Mouse (Mus musculus) thymus, postnatal 10 days (tissue): Measurements from ENCODE around the gene Rtn3.

Experiments used
- DNase-seq, 2 experiments: peaks; one replicate each; pipeline ENCODE4 v3.0.0; 2021; ENCODE audit warnings: low spot score in 2 of 2

The Rtn3 gene

DNA sequence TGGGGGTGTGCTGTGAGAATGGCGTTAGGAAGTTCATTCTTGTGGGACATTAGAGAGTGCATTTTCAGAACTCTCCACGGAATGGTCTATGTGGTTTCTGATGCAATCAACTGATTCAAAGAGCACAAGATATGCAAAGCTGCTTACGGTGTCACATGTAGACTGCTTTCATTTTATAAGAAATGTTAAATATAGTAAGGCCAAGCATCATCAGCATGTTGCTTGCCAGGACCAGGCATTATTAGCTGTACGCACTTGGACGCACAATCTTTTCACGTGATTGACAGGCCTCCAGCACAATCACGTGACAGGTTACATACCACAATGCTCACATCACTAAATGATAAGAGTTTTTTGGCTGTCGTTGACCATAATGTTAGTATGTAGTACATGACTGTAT lies 4.6 kb upstream of the Rtn3 start:
- DNase-seq = no peak

- no peak for DNase-seq
These were observed 995 bp upstream of the Rtn3 start for GRCm38 (mm10) chr19:7484076-7484475.

DNA sequence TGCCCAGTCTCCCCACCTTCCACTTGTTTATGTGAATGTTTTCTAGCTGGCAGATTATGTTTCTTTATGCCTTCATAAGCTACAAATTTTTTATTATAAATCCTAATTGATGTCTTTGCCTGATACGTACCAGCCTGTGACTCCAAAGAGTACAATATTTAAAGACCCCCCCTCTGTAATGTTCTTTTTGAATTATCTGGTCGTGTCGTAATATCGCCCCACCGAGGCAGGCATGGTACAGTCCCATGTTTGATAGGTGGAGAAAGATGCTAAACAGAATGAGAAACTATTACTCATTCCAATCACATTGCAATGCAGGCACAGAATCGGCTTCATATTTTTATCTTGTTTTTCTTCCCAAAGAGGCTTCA lies 416 bp upstream of the Rtn3 start:
- DNase-seq = peak; percentile 35 to 46

GRCm38 (mm10) chr19:7482266-7482598 lies 849 bp downstream of the Rtn3 start:
- DNase-seq = no peak

GRCm38 (mm10) chr19:7481541-7482265 lies 1.4 kb downstream of the Rtn3 start:
- DNase-seq = peak; percentile 58 to 68

- no peak for DNase-seq
These were observed 3.3 kb downstream of the Rtn3 start for GRCm38 (mm10) chr19:7479751-7480248.

DNA sequence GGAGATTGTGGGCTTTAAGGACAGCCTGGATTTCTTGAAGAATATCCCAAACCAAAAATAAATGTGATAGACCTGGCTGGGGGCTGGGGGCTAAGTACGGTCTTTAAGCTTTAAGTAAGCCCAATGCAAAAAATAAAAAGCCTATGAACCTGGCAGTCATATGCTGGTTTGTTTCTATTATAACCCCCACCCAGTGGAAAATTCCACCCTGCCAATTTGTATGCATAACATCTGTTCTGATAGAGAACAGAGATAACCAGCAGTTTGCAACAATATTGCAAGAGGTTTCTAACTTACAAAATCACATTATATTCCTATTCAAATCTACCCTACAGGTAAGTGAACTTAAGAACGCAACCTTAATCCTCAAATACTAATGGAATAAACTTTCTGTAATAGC lies 12.4 kb downstream of the Rtn3 start:
- DNase-seq = no peak

GRCm38 (mm10) chr19:7467915-7468314 lies 15.2 kb downstream of the Rtn3 start:
- no peak for DNase-seq

GRCm38 (mm10) chr19:7459370-7459769 lies 23.7 kb downstream of the Rtn3 start:
- DNase-seq = no peak

DNA sequence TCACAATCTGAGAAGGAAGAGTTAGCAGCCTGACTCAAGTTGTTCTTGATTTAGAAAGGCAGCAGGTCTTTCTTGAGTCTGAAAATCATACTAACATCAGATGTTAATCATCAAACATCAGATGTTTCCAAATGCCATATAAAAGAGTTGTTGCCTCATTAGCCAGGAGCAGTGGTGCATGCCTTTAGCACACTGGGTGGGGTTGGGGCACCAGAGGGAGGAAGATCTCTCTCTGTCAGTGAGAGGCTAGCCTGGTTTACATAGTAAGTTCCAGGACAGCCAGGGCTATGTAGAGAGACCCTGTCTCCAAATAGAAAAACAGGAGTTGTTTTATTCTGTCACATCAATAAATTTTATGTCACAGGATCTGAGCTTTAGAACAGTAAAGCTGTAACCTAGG lies 24.2 kb downstream of the Rtn3 start:
- no peak for DNase-seq

- no peak for DNase-seq
These were observed 26.3 kb downstream of the Rtn3 start for GRCm38 (mm10) chr19:7456803-7457202.

DNA sequence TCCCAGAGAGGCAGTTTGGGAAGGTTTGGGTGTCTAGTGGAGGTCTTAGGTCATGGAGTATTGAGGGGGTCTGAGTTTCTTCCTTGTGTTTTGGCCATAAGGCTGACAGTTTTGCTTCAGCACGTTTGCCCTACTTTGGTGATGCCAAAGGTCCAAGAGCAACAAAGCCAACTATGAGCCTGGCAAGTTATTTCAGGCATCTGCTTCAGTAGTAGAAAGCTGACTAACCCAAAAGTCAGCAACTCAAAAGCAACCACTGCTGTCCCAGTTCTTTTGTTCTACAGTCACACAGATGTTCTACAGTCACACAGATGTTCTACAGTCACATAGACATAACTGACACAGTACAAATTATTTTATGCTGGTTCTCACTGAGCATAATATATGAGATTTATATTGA lies 37.5 kb downstream of the Rtn3 start:
- DNase-seq = peak; percentile 23 to 25

DNA sequence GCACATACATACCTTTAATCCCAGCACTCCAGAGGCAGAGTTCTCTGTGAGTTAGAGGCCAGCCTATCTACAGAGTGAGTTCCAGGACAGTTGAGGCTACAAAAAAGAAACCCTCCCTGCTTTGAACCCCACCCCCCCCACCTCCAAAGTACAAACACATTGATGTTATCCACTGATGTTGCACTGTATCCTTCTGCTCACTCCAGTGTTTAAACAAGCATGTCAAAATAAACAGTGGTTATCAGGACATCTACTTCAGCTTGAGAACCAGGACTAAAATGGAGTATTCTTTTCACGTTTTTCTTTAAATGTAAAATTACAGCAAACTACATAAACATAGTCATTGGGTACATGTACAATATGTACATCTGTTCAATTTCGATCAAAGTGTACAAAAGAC lies 38.0 kb downstream of the Rtn3 start:
- no peak for DNase-seq

- DNase-seq = peak; percentile 39 to 68
These were observed 41.6 kb downstream of the Rtn3 start for GRCm38 (mm10) chr19:7441493-7441892.

DNA sequence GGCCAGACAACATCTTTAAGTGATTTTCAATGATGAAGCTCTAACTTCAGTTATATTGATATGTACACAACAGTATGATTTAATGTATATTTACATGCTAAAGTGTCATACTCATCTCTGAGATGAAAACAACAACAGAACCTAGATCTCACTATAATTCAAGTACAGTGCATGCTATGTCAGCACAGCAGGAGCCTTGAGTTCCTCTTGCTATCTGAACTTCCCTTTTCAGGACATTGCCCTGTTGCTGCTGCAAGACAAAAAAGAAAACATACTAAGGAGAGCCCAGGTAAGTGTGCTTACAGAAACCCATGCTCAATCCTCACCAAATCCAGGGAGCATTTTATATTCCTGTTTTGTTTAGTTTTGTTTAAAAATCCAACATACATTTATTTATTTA lies 44.8 kb downstream of the Rtn3 start:
- no peak for DNase-seq

GRCm38 (mm10) chr19:7436061-7436970 lies 46.8 kb downstream of the Rtn3 start:
- DNase-seq = peak in 1 of 2 experiments; percentile 81

DNA sequence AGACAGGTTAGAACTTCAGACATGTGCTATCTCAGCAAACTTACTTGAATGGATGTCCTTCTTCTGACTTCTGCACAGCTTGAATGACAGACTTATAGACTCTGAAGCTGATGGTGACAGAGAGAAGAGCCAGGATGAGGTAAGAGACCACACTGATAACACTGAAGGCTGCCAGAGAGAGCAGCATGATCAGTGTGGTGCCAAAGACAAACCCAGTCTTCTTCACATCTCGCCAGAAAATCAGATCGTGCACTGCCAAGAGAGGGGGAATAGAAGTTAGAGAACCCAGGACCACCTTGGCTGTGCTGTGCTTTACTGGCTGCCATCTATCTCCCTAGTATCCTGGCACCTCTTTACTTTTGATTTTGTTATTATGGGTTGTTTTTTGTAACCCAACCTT lies 48.2 kb downstream of the Rtn3 start:
- no peak for DNase-seq

- no peak for DNase-seq
These were observed 57.7 kb downstream of the Rtn3 start for GRCm38 (mm10) chr19:7425398-7425775.

DNA sequence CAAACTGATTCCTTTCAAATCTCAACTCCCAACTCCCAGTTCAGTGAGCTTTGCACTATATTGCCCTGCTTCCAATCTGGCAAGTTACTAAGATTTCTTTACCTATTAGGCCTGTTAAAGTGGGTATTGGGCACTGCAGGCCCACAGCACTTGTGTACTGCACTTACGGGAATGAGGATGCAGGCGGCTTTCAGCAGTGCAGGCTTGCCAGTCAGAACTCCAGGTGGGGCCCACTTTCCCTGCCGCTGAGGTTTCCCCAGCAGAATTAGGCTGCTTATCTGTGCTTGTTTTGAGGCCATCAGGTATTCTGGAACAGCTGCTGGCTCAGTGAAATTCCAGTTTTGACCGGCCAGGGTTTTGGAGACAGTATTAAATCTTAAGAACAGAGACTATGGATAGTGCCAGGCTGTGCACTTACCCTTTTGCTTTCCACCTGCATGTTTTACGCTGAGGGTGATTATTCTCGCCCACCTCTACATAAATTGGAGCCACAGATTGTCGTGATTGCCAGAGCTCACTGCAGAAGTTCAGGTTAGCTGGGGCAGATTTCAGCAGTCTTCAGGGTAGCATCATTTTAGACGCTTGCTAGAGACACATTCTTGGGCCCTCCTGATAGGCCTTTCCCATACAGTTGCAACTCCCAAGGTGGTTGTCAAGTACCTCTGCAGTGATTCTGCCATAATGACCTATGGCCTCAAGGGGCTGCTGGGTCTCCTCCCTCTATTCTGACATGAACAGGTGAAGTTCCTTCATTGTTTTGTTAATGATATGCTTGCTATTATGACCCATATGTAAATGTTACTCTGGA lies 58.3 kb downstream of the Rtn3 start:
- DNase-seq = no peak

- no peak for DNase-seq
These were observed 59.0 kb downstream of the Rtn3 start for GRCm38 (mm10) chr19:7424131-7424530.

GRCm38 (mm10) chr19:7423656-7424030 lies 59.4 kb downstream of the Rtn3 start:
- no peak for DNase-seq

DNA sequence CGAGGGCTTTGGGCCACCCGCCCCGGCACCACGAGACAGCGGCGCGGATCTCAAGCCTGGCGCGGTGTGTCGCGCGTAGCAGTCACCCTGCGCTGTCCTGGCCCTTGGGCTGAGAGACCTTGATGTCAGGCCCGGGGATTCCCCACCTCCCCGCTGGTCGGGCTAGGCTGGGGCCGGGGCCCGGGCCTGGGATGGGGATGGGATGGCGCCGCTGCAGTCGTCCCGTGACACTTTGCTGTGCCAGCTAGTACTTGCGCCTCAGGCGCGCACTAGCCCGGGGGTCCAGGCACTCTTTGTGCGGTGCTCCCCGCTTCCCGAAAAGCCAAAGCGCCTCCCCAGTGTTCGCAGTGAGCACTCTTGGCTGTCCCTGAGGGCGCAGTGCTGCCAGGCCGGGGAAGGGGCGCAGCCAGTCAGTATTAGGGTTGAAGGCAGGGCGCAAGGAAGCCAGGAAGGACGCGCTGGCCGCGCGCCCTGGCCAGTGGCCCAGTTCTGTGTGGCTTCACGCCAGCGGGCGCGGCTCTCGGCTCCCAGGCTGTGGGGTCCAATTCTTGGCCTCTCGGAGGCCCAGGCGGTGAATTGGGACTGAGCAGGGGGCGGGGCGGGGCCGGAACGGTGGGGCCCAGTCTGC lies 59.9 kb downstream of the Rtn3 start:
- no peak for DNase-seq
